Mouse (Mus musculus): Measurements from ENCODE around the gene Hpcal1.

Gene Hpcal1

GRCm38 (mm10) chr12:17712571-17712970 lies 21.9 kb downstream of the Hpcal1 start:
- no peak for DNase-seq (ENCODE audit: low read depth, low spot score)

DNA sequence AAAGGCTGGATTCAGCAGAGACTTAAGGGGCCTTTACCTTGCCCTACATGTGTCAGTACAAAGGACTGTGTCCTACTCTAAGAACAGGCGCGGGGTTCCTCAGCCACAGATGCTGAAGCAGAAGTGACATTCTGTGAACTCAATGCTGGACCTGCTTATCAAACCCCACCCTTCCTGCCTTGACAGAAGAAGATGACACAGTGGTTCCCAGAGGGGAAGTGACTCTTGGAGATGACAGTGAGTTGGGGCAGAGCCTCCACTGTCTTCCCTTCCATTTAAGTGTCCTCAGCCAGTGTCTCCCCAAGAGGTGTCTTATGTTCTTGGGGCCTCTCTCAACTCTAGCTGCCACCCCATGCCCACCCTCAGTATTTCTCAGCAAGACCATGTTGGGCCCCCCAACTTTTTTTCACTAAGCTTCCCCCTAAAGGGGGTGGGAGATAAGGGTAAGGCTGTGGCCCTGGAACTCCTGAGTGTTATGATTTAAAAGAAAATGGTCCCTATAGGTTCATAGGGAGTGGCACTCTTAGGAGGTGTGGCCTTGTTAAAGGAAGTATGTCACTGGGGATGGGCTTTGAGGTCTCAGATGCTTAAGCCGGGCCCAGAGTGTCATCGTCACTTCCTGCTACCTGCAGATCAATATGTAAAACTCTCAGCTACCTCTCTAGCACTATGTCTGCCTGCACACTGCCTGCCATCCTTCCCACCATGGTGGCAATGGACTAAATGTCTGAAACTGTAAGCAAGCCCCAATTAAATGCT lies 25.2 kb downstream of the Hpcal1 start:
- DNase-seq (ENCODE audit: low read depth, low spot score) = no peak

GRCm38 (mm10) chr12:17717257-17717656 lies 26.6 kb downstream of the Hpcal1 start:
- no peak for DNase-seq (ENCODE audit: low read depth, low spot score)

- DNase-seq (ENCODE audit: low read depth, low spot score) = no peak
These were observed 27.5 kb downstream of the Hpcal1 start for GRCm38 (mm10) chr12:17718146-17718545.

DNA sequence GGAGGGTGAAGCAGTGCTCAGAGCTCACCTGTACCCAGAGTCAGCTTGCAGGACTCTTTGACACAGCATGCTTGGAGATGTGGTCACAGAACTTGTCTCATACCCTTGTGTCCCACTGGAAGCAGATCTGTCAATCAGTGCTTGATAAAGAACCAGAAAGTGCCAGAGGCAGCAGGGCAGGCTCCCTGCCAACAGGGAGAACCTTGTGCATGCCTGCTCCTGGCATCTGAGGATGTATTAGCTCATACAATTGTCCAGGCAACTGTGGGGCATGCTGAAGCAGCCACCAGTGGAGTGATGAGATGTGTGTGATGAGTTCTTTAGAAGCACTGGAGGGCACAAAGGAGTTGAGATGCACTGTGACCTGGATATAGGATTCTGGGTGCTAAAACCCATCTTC lies 30.4 kb downstream of the Hpcal1 start:
- DNase-seq (ENCODE audit: low read depth, low spot score) = no peak

- DNase-seq (ENCODE audit: low read depth, low spot score) = no peak
These were observed 32.0 kb downstream of the Hpcal1 start for GRCm38 (mm10) chr12:17722452-17723181.

DNA sequence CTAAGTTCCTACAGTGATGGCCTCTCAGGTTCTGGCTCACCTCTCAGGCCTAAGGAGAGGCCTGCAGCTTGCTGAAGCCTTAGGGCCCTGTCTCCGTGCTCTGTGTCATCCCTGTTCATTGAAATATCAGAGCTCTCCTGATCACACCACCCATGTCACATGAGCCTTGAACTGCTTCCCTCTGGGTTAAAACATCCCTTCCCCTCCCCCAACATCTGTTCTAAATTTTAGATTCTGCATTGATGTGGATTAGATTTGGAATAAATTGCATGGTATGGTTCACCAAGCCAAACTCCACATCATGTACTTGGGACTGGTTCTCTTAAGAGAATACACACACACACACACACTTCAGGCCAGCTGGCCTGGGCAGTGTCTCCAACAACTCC lies 32.5 kb downstream of the Hpcal1 start:
- DNase-seq (ENCODE audit: low read depth, low spot score) = no peak

- no peak for DNase-seq (ENCODE audit: low read depth, low spot score)
These were observed 33.3 kb downstream of the Hpcal1 start for GRCm38 (mm10) chr12:17723999-17724398.

GRCm38 (mm10) chr12:17724412-17725090 lies 33.9 kb downstream of the Hpcal1 start:
- no peak for DNase-seq (ENCODE audit: low read depth, low spot score)

GRCm38 (mm10) chr12:17725592-17725991 lies 34.9 kb downstream of the Hpcal1 start:
- no peak for DNase-seq (ENCODE audit: low read depth, low spot score)

GRCm38 (mm10) chr12:17726576-17727320 lies 36.1 kb downstream of the Hpcal1 start:
- no peak for DNase-seq (ENCODE audit: low read depth, low spot score)

DNA sequence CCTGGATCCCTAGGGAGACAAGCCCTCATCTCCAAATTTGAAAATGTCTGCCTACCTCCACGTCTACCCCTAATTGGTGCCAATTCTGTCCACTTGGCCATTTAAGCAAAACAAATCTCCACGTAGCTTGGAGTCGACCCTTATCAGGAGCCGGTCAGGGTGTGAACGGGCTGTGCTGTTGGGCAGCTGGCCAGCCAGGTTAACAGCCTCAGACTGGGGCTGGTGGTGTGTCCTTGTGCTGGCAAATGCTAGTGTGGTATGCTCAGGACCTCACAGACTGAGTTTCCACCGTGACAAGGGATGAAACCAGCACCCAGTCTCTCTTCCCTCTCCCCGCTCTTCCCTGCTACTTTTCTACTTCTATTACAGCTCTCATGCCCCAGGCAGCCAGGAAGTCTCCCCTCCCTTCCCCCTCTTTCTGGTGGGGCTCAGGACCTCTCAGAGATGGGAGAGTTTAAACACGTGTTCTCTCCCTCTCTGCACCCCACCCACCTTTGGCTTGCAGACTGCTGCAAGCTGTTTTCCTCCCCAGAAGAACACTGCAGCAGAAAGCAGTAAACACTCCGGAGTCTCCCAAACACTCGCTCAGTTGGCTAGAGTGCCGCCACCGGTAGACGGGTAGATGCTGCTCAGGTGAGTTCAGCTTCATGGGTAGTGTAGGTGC lies 37.2 kb downstream of the Hpcal1 start:
- DNase-seq (ENCODE audit: low read depth, low spot score) = no peak

GRCm38 (mm10) chr12:17729211-17729900 lies 38.7 kb downstream of the Hpcal1 start:
- DNase-seq (ENCODE audit: low read depth, low spot score) = no peak

GRCm38 (mm10) chr12:17732006-17732405 lies 41.4 kb downstream of the Hpcal1 start:
- no peak for DNase-seq (ENCODE audit: low read depth, low spot score)

DNA sequence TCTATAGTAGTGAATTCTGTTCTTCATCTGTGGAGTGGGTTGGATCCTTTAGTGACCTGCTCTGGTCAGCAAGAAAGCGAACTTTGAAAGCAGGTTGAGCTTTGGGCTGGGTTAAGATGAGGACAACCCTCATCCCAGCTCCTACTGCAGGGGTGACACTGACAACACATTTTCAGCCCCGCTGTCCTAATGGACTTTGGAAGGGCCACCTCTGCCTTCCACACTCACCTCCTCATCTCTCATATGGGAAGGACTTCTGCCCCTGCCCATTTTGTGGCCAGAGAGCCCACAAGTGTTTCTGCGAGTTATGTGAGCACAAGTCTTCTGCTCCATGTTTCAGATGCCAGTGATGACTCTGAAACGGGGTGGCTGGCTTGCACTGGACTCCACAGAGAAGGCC lies 41.9 kb downstream of the Hpcal1 start:
- no peak for DNase-seq (ENCODE audit: low read depth, low spot score)

DNA sequence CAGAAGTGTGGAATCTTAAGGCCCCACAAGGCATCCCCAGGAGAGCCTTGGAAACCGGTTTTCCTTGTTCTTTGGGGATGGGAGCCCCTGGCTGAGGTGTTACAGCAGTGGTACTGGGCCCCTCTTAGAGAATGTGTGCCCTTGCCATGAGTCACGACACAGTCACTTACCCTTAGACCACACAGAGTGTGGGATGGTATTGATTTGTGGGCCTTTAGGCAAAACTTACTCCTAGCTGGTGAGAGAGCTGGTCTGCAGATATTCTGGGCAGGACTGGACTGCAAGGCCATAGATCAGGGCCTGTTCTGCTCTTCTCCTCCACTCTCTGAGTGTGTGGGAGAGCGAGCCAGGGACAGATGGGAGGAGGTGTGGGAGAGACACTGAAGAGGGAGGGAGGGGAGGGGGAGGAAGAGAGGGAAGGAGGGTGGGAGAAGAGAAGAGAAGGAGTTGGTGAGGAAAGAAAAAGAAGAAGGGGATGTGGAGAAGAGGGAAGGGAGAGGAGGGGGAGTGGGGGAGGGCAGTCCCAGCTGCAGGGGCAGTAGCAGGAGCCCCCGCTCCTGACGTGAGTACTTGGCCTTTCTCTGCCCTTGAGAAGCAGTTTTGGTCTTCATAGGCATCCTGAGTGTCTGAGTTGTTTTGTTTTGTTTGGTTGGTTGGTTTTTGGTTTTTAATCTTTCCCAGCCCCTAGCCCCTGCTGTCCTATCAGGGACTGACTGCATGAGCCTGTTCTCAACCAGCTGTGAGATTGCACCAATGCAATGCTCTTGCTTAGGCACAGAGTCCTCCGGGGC lies 42.7 kb downstream of the Hpcal1 start:
- DNase-seq (ENCODE audit: low read depth, low spot score) = no peak

DNA sequence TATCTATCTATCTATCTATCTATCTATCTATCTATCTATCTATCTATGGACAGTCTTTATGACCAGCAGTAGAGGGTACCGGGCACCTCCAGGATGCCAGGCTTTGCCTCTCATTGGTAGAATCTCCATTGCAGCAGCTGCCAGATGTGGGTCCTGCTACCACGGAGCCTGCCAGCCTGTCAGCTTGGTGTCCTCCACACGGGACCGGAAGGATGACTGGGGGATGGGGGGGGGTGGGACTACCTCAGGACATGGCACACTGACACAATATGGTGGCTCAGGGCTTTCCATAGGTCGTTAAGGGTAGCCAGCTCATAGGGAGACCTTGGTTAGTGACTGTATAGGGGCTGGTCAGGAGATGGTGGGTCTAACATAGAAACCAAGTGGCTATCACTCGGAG lies 45.7 kb downstream of the Hpcal1 start:
- no peak for DNase-seq (ENCODE audit: low read depth, low spot score)

- no peak for DNase-seq (ENCODE audit: low read depth, low spot score)
These were observed 46.4 kb downstream of the Hpcal1 start for GRCm38 (mm10) chr12:17736859-17737577.

DNA sequence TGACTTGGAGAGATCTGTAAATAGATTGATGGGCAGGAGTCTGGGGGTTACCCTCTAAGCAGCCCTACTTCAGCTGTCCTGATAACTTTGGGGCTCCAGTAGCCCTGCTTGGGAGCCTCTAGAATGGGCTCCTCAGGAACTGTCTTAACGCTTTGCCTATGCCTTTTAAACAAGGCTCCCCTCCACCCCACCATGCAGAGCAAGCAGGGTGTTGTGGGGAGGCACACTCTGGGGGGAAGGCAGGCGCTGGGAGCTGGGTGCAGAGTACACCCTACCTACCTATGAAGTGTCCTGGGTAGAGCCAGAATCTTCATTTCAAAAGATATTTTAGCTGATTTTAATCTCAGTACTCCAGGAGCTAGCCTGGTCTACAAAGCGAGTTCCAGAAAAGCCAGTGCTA lies 47.2 kb downstream of the Hpcal1 start:
- DNase-seq (ENCODE audit: low read depth, low spot score) = no peak

Data from retina, adult 2 months (tissue).